Mouse (Mus musculus) left cerebral cortex, postnatal 36 days (tissue): Measurements from ENCODE around the gene Selenov. TPM values are rescaled to one million over a fixed set of nuclear protein-coding genes. Genes with fewer than 3 reads are reported as not detected.

Experiments
- DNase-seq, 2 experiments: peaks; one replicate each; pipeline ENCODE4 v3.0.0; 2021 to 2022; ENCODE audit warnings: low spot score in 2 of 2, mixed read lengths in 1 of 2
- intact Hi-C: fragments of 180-260 bp; cut with DNase I; formaldehyde crosslinking; loops from one replicate; pipeline ENCODE4 v1.15.1; 2025
- total RNA-seq, 2 experiments: library from RNA; stranded (reverse); gene quantifications; 2 replicates each; pipeline ENCODE4 v1.2.3; 2021

The Selenov gene
- total RNA-seq, 2 experiments from 2014 or later = 0.43 to 0.44 TPM

GRCm38 (mm10) chr7:28301616-28302433 is 10.8 kb upstream of the Selenov start, which contains the start of gene Dll3:
TSS of gene Dll3 (minus strand) at chr7:28302238.
- intact Hi-C loops = loop anchor here (10.0 kb wide), 1 partner anchor 247 kb away; the partner anchor contains the start of gene Psmc4
- peak in 1 of 2 experiments; percentile 19 for DNase-seq

GRCm38 (mm10) chr7:28298837-28299625 is 8.0 kb upstream of the Selenov start:
- peak in 1 of 2 experiments; percentile 16 for DNase-seq
- intact Hi-C loops = loop anchor here (5.0 kb wide), 1 partner anchor 152 kb away; no protein-coding TSS in a partner anchor

GRCm38 (mm10) chr7:28294481-28294880 is 3.5 kb upstream of the Selenov start:
- DNase-seq = peak; percentile 74 to 81
- intact Hi-C loops = no loop called here

GRCm38 (mm10) chr7:28290165-28290564 is 821 bp downstream of the Selenov start:
- no peak for DNase-seq
- intact Hi-C loops = no loop called here

- intact Hi-C loops = no loop called here
- no peak for DNase-seq
Observed at GRCm38 (mm10) chr7:28280630-28281029, 10.4 kb downstream of the Selenov start.

GRCm38 (mm10) chr7:28278279-28278652 is 12.7 kb downstream of the Selenov start:
- intact Hi-C loops = no loop called here
- no peak for DNase-seq

- peak; percentile 96 for DNase-seq
- intact Hi-C loops = no loop called here
Observed at GRCm38 (mm10) chr7:28277615-28278278, 13.2 kb downstream of the Selenov start, which contains the start of gene Eid2b. TSS of gene Eid2b (plus strand) at chr7:28277739.

- intact Hi-C loops = no loop called here
- DNase-seq = no peak
Observed at GRCm38 (mm10) chr7:28277237-28277614, 13.8 kb downstream of the Selenov start.

GRCm38 (mm10) chr7:28271761-28272160 is 19.2 kb downstream of the Selenov start:
- DNase-seq = no peak
- intact Hi-C loops = no loop called here

- intact Hi-C loops = loop anchor here (5.0 to 10.0 kb wide), 2 partner anchors 55 to 102 kb away; partner anchors contain the start of gene Fbl
- DNase-seq = no peak
Observed at GRCm38 (mm10) chr7:28269355-28269754, 21.6 kb downstream of the Selenov start.

- DNase-seq = no peak
- intact Hi-C loops = loop anchor here (5.0 to 10.0 kb wide), 2 partner anchors 54 to 101 kb away; partner anchors contain the start of gene Fbl
Observed at GRCm38 (mm10) chr7:28268576-28268975, 22.4 kb downstream of the Selenov start.

GRCm38 (mm10) chr7:28268042-28268531 is 22.9 kb downstream of the Selenov start:
- intact Hi-C loops = loop anchor here (5.0 to 10.0 kb wide), 2 partner anchors 53 to 101 kb away; partner anchors contain the start of gene Fbl
- peak; percentile 60 to 77 for DNase-seq

GRCm38 (mm10) chr7:28267129-28268041 is 23.6 kb downstream of the Selenov start, which contains the start of gene Eid2:
TSS of gene Eid2 (plus strand) at chr7:28267881.
- intact Hi-C loops = loop anchor here (5.0 to 10.0 kb wide), 2 partner anchors 53 to 100 kb away; partner anchors contain the start of gene Fbl
- peak; percentile 92 to 93 for DNase-seq

GRCm38 (mm10) chr7:28265391-28265790 is 25.6 kb downstream of the Selenov start:
- intact Hi-C loops = loop anchor here (5.0 to 10.0 kb wide), 2 partner anchors 51 to 98 kb away; partner anchors contain the start of gene Fbl
- DNase-seq = no peak

- no peak for DNase-seq
- intact Hi-C loops = loop anchor here (10.0 kb wide), 1 partner anchor 49 kb away; no protein-coding TSS in a partner anchor
Observed at GRCm38 (mm10) chr7:28263786-28264185, 27.2 kb downstream of the Selenov start.

GRCm38 (mm10) chr7:28262861-28263260 is 28.1 kb downstream of the Selenov start:
- intact Hi-C loops = loop anchor here (10.0 kb wide), 1 partner anchor 48 kb away; no protein-coding TSS in a partner anchor
- no peak for DNase-seq

GRCm38 (mm10) chr7:28255476-28255875 is 35.5 kb downstream of the Selenov start:
- no peak for DNase-seq
- intact Hi-C loops = no loop called here

GRCm38 (mm10) chr7:28254591-28254990 is 36.4 kb downstream of the Selenov start:
- DNase-seq = no peak
- intact Hi-C loops = no loop called here
